Mouse (Mus musculus): ENCODE data around the gene Igf2bp1.

GRCm38 (mm10) chr11:95926398-95926797 lies 79.3 kb downstream of the Igf2bp1 start:
- TF ChIP-seq CTCF (conservative IDR thresholded peaks at IDR 0.05 in 1 of 2, IDR thresholded peaks at IDR 0.05 in 1 of 2; ENCODE audit: low read depth in 2 of 2, low read length in 2 of 2) (peak in 1 of 2 experiments; percentile 51; a peak in 3 of 4 replicates), BHLHE40 (IDR thresholded peaks at IDR 0.05; ENCODE audit: low read depth, low read length) (no peak)
